Mouse (Mus musculus) heart, adult 9 months (tissue): ENCODE measurements around the gene Gfpt2.

Experiments used
- DNase-seq, 2 experiments: peaks; one replicate each; pipeline ENCODE4 v3.0.0; 2022; ENCODE audit warnings: low spot score in 2 of 2

Gfpt2 gene

DNA sequence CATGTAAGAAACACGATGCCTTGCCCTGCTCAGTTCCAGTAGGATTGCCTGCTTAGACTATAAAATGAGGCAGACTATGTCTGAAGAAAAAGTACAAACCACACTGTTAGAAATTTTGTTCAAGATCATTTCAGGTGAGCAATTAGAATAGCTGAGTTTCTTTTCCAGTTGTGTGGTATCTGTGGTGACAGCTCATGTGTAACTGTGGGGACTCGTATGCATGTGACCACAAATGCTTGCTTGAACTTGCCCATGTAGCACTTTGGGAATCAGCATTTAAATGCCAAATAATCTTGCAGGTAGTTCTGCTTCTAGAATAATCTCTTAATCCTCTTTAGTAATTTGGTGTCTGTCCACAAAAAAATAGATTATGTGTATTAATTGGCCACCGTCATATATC is 89.4 kb downstream of the Gfpt2 start:
- no peak for DNase-seq
